8 mouse cellular contexts compared by ENCODE assay signal in genomic region chr13:111809466-111810228, GRCm38 (mm10). TPM values are rescaled to one million over a fixed set of nuclear protein-coding genes. Genes with fewer than 3 reads are reported as not detected.
A peak's percentile ranks its signal among the peaks of the same experiment; 100 is the strongest.
DNase-seq lines count a peak whose midpoint lies in the region; ATAC-seq lines count a peak whose summit lies in the region.

No protein-coding gene starts in this region.

- H3K27ac ChIP-seq in hindbrain, embryonic 10.5 days, result peak overlapping the region; percentile 97
- peak overlapping the region; percentile 94 for H3K27ac ChIP-seq in stomach, embryonic 16.5 days (ENCODE audit: low read length)

- peak overlapping the region; percentile 94 for H3K4me3 ChIP-seq in erythroblast, embryonic 14.5 days (replicated peaks)
- peak overlapping the region; percentile 97 for H3K4me3 ChIP-seq in hindbrain, embryonic 10.5 days
- H3K4me3 ChIP-seq in megakaryocyte, embryonic 14.5 days (replicated peaks), result peak overlapping the region; percentile 94
- peak overlapping the region; percentile 92 for H3K4me3 ChIP-seq in stomach, embryonic 16.5 days (replicated peaks; ENCODE audit: low read length)

- H3K36me3 ChIP-seq in erythroblast, embryonic 14.5 days (ENCODE audit: control insufficient read depth), result peaks cover 6% of the 10 kb centered on the region
- H3K36me3 ChIP-seq in hindbrain, embryonic 10.5 days, result no peaks in the 10 kb centered on the region
- no peaks in the 10 kb centered on the region for H3K36me3 ChIP-seq in megakaryocyte, embryonic 14.5 days (replicated peaks; ENCODE audit: low read length)
- no peaks in the 10 kb centered on the region for H3K36me3 ChIP-seq in stomach, embryonic 16.5 days (ENCODE audit: control insufficient read depth, insufficient read depth, low read length)

- H3K4me2 ChIP-seq in stomach, embryonic 16.5 days (ENCODE audit: low read depth, low read length), result peak overlapping the region; percentile 91

- H3K27me3 ChIP-seq in erythroblast, embryonic 14.5 days (ENCODE audit: control insufficient read depth), result peaks cover 52% of the 10 kb centered on the region
- H3K27me3 ChIP-seq in hindbrain, embryonic 10.5 days (ENCODE audit: insufficient read depth, poor library complexity, severe bottlenecking), result peaks cover 22% of the 10 kb centered on the region
- peaks cover 29% of the 10 kb centered on the region for H3K27me3 ChIP-seq in megakaryocyte, embryonic 14.5 days (replicated peaks)
- H3K27me3 ChIP-seq in stomach, embryonic 16.5 days (ENCODE audit: control insufficient read depth, insufficient read depth, low read length), result no peaks in the 10 kb centered on the region

- ATAC-seq in stomach, embryonic 16.5 days (ENCODE audit: insufficient read depth, low FRiP score), result peak; percentile 67

- peaks cover under 1% of the 10 kb centered on the region; the same call in 1 of the 2 replicates for H3K9me3 ChIP-seq in erythroblast, embryonic 14.5 days (ENCODE audit: control insufficient read depth, low read length)
- no peaks in the 10 kb centered on the region for H3K9me3 ChIP-seq in hindbrain, embryonic 10.5 days
- no peaks in the 10 kb centered on the region for H3K9me3 ChIP-seq in megakaryocyte, embryonic 14.5 days
- no peaks in the 10 kb centered on the region for H3K9me3 ChIP-seq in stomach, embryonic 16.5 days (replicated peaks; ENCODE audit: control insufficient read depth, low read length)

- DNase-seq in layer of hippocampus, adult 11-12 months (ENCODE audit: low spot score), result peak; percentile 39
- no peak for DNase-seq in layer of hippocampus, adult 18-20 months (ENCODE audit: low spot score in 2 of 2)
- DNase-seq in brain, adult 2 months (ENCODE audit: low read depth, low spot score), result peak; percentile 81
- DNase-seq in hindbrain, embryonic 10.5 days (ENCODE audit: low spot score), result peak; percentile 67
- peak; percentile 36 to 44 for DNase-seq in left cerebral cortex, adult 8-10 months (ENCODE audit: low spot score in 2 of 2)

- WGBS in hindbrain, embryonic 10.5 days, result 1% methylated on average over 29 of the region's 29 CpGs
- 1% methylated on average over 29 of the region's 29 CpGs for WGBS in stomach, embryonic 16.5 days

- peak overlapping the region; percentile 99 for H3K9ac ChIP-seq in stomach, embryonic 16.5 days (ENCODE audit: low read length)

- peaks cover 37% of the 10 kb centered on the region for H3K4me1 ChIP-seq in erythroblast, embryonic 14.5 days (ENCODE audit: control insufficient read depth)
- peaks cover 31% of the 10 kb centered on the region for H3K4me1 ChIP-seq in hindbrain, embryonic 10.5 days (replicated peaks)
- peaks cover 28% of the 10 kb centered on the region for H3K4me1 ChIP-seq in megakaryocyte, embryonic 14.5 days
- peaks cover 24% of the 10 kb centered on the region for H3K4me1 ChIP-seq in stomach, embryonic 16.5 days (ENCODE audit: control insufficient read depth, insufficient read depth, low read length)

RNA-seq across cellular contexts. Expression of gene Map3k1, which starts 0.9 kb away (rescaled TPM):
- 10 to 100 TPM in 1 of 2 experiments, 1 to 10 TPM in 1; 9.4 to 10.1 TPM for total RNA-seq in layer of hippocampus, adult 18-20 months (2021)
- polyA plus RNA-seq in erythroblast, embryonic 14.5 days (2012), result 1.5 and 2.1 TPM in 2 replicates
- polyA plus RNA-seq in hindbrain, embryonic 10.5 days (2016; fragmentation: Nextera tagmentation; extraction: Ambion mirVana), result 11.1 and 12.6 TPM in 2 replicates
- 10 to 100 TPM in 3 of 4 experiments, 1 to 10 TPM in 1; 8.5 to 13.2 (median 12.0) TPM for total RNA-seq in left cerebral cortex, adult 8-10 months (2022)
- polyA plus RNA-seq in megakaryocyte, embryonic 14.5 days (2012; ENCODE audit: insufficient read depth, low replicate concordance), result 5.7 TPM in 1 of 2 replicates, not detected in the other
- 22.3 and 23.6 TPM in 2 replicates for polyA plus RNA-seq in stomach, embryonic 16.5 days (2015; fragmentation: Nextera tagmentation; extraction: Ambion mirVana)

Comparison
In these comparisons a context has a peak if more than half of its experiments do, and no peak if none do; other contexts are left out.
1. DNase-seq: peak in layer of hippocampus, adult 11-12 months (single experiment), brain, adult 2 months (single experiment), hindbrain, embryonic 10.5 days (single experiment) and left cerebral cortex, adult 8-10 months (2 of 2); none in layer of hippocampus, adult 18-20 months (0 of 2).
2. Peak in every context shown above with its lines, with median percentiles within 50 percentile points of each other: H3K4me3 ChIP-seq.